Comparison of ENCODE assay signal across 22 mouse cellular contexts in genomic region chr6:92425901-92426300, GRCm38 (mm10).
DNase-seq lines count a peak whose midpoint lies in the region; ATAC-seq and TF ChIP-seq lines count a peak whose summit lies in the region.
"Had no signal": no experiment of that assay in that cellular context is flagged by ENCODE, and none has a peak within 500 bp of the region (broad histone marks: within the 10 kb centered on the region; RNA-seq: fewer than 3 reads in every experiment).

No protein-coding gene starts in this region.

- H3K27ac ChIP-seq in heart, embryonic 10.5 days, result 0 out of 2 replicates have a peak overlapping the region, but pooled peaks have one; percentile 59
- peak overlapping the region; percentile 55 for H3K27ac ChIP-seq in left cerebral cortex, adult 2 months
- H3K27ac ChIP-seq in embryonic facial prominence, embryonic 15.5 days (replicated peaks), result 0 out of 2 replicates have a peak overlapping the region, but pooled peaks have one; percentile 17
- H3K27ac ChIP-seq in gastrocnemius, adult 2 months, result no peak overlapping the region
- H3K27ac ChIP-seq: embryonic facial prominence, embryonic 12.5 days; forebrain, embryonic 10.5 days; hindbrain, embryonic 15.5 days had no signal

- intact Hi-C loops in left cerebral cortex, adult 2 months (cut with DNase I), result no loop called here
- intact Hi-C loops in left cerebral cortex, postnatal 36 days (cut with DNase I), result loop anchor here (10.0 kb wide), 1 partner anchor 49 kb away; no protein-coding TSS in a partner anchor
- intact Hi-C loops in gastrocnemius, adult 2 months (cut with DNase I), result loop anchor here (5.0 kb wide), 1 partner anchor 129 kb away; no protein-coding TSS in a partner anchor

- H3K4me1 ChIP-seq in heart, embryonic 10.5 days, result peaks cover 43% of the 10 kb centered on the region
- peaks cover 9% of the 10 kb centered on the region; the same call in 1 of the 2 replicates for H3K4me1 ChIP-seq in embryonic facial prominence, embryonic 15.5 days
- H3K4me1 ChIP-seq: embryonic facial prominence, embryonic 12.5 days; forebrain, embryonic 10.5 days had no signal

- H3K9ac ChIP-seq in embryonic facial prominence, embryonic 15.5 days, result no peak overlapping the region
- H3K9ac ChIP-seq: embryonic facial prominence, embryonic 12.5 days; hindbrain, embryonic 15.5 days had no signal

- H3K4me2 ChIP-seq in embryonic facial prominence, embryonic 15.5 days (replicated peaks), result no peak overlapping the region
- H3K4me2 ChIP-seq: embryonic facial prominence, embryonic 12.5 days; hindbrain, embryonic 15.5 days had no signal

- H3K9me3 ChIP-seq in heart, embryonic 10.5 days, result no peaks in the 10 kb centered on the region
- H3K9me3 ChIP-seq in embryonic facial prominence, embryonic 15.5 days (replicated peaks), result no peaks in the 10 kb centered on the region
- H3K9me3 ChIP-seq: embryonic facial prominence, embryonic 12.5 days; forebrain, embryonic 10.5 days; hindbrain, embryonic 15.5 days had no signal

- ATAC-seq in embryonic facial prominence, embryonic 15.5 days (ENCODE audit: insufficient number of reproducible peaks, low FRiP score, low TSS enrichment, low read depth), result peak; percentile 54; the same call in 1 of the 2 replicates
- ATAC-seq: activated CD4-positive, CD25-positive, alpha-beta regulatory T cell, adult 4 months; forebrain, embryonic 14.5 days; intestine, embryonic 16.5 days; Patski had no signal

- peaks cover 10% of the 10 kb centered on the region; the same call in 1 of the 2 replicates for H3K36me3 ChIP-seq in heart, embryonic 10.5 days
- H3K36me3 ChIP-seq in embryonic facial prominence, embryonic 15.5 days, result 0 out of 2 replicates have a peak, but pooled peaks cover 3% of the 10 kb centered on the region
- H3K36me3 ChIP-seq: forebrain, embryonic 10.5 days had no signal

- H3K4me3 ChIP-seq in heart, embryonic 10.5 days, result no peak overlapping the region
- no peak overlapping the region for H3K4me3 ChIP-seq in left cerebral cortex, adult 2 months
- no peak overlapping the region for H3K4me3 ChIP-seq in embryonic facial prominence, embryonic 15.5 days (replicated peaks)
- H3K4me3 ChIP-seq in gastrocnemius, adult 2 months, result no peak overlapping the region
- H3K4me3 ChIP-seq: embryonic facial prominence, embryonic 12.5 days; forebrain, embryonic 10.5 days; hindbrain, embryonic 15.5 days had no signal

- no peak for DNase-seq in heart, embryonic 10.5 days (ENCODE audit: low spot score)
- no peak for DNase-seq in heart, postnatal 4 days
- no peak for DNase-seq in left cerebral cortex, adult 2 months (ENCODE audit: extremely low spot score in 1 of 2, low spot score in 2 of 2)
- no peak for DNase-seq in left cerebral cortex, postnatal 36 days (ENCODE audit: low spot score in 2 of 2)
- DNase-seq in gastrocnemius, adult 2 months, result no peak
- DNase-seq: adrenal gland, adult 2 months; adrenal gland, postnatal 25 days; cerebellum, adult 2 months; cerebellum, postnatal 10 days; embryo, embryonic 11 days; gastrocnemius, postnatal 36 days; heart, adult 18-20 months; heart, postnatal 10 days had no signal

- 44% methylated on average over 8 of the region's 8 CpGs for WGBS in heart, embryonic 10.5 days
- WGBS in embryonic facial prominence, embryonic 15.5 days, result 54% methylated on average over 8 of the region's 8 CpGs

- no peak for TF ChIP-seq CTCF in left cerebral cortex, adult 2 months (IDR thresholded peaks at IDR 0.05)
- no peak for TF ChIP-seq CTCF in gastrocnemius, adult 2 months (IDR thresholded peaks at IDR 0.05)

- no peaks in the 10 kb centered on the region for H3K27me3 ChIP-seq in heart, embryonic 10.5 days (ENCODE audit: insufficient read depth, poor library complexity, severe bottlenecking)
- no peaks in the 10 kb centered on the region for H3K27me3 ChIP-seq in embryonic facial prominence, embryonic 15.5 days
- H3K27me3 ChIP-seq: CH12.LX; embryonic facial prominence, embryonic 12.5 days; hindbrain, embryonic 15.5 days; Patski had no signal
